Mouse (Mus musculus) hindbrain, embryonic 12.5 days (tissue): Measurements from ENCODE around the gene Gm49721. TPM values are rescaled to one million over a fixed set of nuclear protein-coding genes. Genes with fewer than 3 reads are reported as not detected.
A peak's percentile ranks its signal among the peaks of the same experiment; 100 is the strongest.
"Not testable (repeated sequence)": the region's sequence is repeated elsewhere in the genome, so short reads cannot be mapped to it uniquely, and the experiment has no call there.

ENCODE experiments used
- ATAC-seq: fragments of 200-750 bp; cut with Nextera tagmentation; 2 replicates; pipeline ENCODE4 v1.8.0; 2017; ENCODE audit warnings: moderate TSS enrichment; ENCODE audit not compliant: low FRiP score
- H3K27ac ChIP-seq: fragments of 300-500 bp; sonication (generic); 2 replicates; pipeline ENCODE4 v1.5.1; 2016; ENCODE audit warnings: mild to moderate bottlenecking
- H3K27me3 ChIP-seq: fragments of 300-500 bp; sonication (generic); 2 replicates; pipeline ENCODE4 v1.6.1; 2016; ENCODE audit warnings: mild to moderate bottlenecking
- H3K36me3 ChIP-seq: fragments of 300-500 bp; sonication (generic); 2 replicates; pipeline ENCODE4 v1.6.1; 2016; ENCODE audit warnings: mild to moderate bottlenecking
- H3K4me1 ChIP-seq: fragments of 300-500 bp; sonication (generic); 2 replicates; pipeline ENCODE4 v1.6.1; 2016
- H3K4me2 ChIP-seq: fragments of 300-500 bp; sonication (generic); replicated peaks from 2 replicates; pipeline ENCODE4 v1.6.1; 2016; ENCODE audit warnings: mild to moderate bottlenecking
- H3K4me3 ChIP-seq: fragments of 300-500 bp; sonication (generic); 2 replicates; pipeline ENCODE4 v1.5.1; 2016; ENCODE audit warnings: mild to moderate bottlenecking
- H3K9ac ChIP-seq: fragments of 300-500 bp; sonication (generic); 2 replicates; pipeline ENCODE4 v1.6.1; 2016; ENCODE audit warnings: mild to moderate bottlenecking, moderate library complexity
- H3K9me3 ChIP-seq: fragments of 300-500 bp; sonication (generic); replicated peaks from 2 replicates; pipeline ENCODE4 v1.6.1; 2016; ENCODE audit warnings: mild to moderate bottlenecking
- WGBS: fragments of 180-500 bp; shearing (Covaris S2); methylation state at CpG from one replicate; pipeline ENCODE4 v1.1.7; 2016; 5-methylcytosine and 5-hydroxymethylcytosine counted together
- polyA plus RNA-seq: library from polyadenylated mRNA; unstranded; fragments of >200 nt; fragmentation: Nextera tagmentation; extraction: Ambion mirVana; gene quantifications from 2 replicates; pipeline ENCODE4 v1.2.1, GENCODE M21; 2016

Gene Gm49721
- polyA plus RNA-seq, 1 experiment from 2014 or later, result 0.84 TPM

DNA sequence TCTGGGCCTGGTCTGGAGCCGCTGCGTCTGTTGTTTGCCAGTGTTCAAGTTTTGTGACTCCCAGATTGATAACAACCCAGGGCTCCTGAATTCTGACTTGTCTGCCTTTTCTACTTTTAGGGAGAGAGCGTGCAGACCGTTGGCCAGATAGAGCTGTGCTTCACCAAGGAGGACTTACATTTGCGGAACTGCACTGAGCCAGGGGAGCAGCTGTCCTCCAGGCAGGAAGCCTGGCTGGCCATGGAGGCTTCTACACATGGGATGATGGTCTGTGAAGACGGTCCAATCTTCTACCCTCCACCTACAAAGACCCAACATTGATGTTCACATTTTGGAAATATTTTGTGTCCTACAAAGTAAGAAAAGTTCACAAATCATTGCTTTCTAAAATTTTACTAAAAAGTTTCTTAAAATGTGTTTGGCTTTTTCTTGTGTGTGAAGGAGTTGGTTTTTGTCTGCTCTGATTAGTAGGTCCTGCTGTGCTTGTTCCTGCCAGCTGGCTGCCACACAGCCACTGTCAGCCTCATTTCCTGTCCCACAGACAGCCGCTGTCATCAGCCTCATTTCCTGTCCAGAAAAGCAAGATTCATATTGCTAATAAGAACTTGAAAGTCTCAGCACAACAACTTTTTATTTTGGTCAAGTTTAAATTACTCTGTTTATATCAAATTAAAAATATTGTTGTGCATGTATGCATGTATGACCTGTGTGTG, 19.2 kb downstream of the Gm49721 start:
- 83% methylated on average over 1 of the region's 7 CpGs for WGBS
- not testable (repeated sequence) for H3K36me3 ChIP-seq, H3K9me3 ChIP-seq, H3K4me3 ChIP-seq, H3K4me2 ChIP-seq, ATAC-seq, H3K27me3 ChIP-seq, H3K4me1 ChIP-seq, H3K9ac ChIP-seq, H3K27ac ChIP-seq

DNA sequence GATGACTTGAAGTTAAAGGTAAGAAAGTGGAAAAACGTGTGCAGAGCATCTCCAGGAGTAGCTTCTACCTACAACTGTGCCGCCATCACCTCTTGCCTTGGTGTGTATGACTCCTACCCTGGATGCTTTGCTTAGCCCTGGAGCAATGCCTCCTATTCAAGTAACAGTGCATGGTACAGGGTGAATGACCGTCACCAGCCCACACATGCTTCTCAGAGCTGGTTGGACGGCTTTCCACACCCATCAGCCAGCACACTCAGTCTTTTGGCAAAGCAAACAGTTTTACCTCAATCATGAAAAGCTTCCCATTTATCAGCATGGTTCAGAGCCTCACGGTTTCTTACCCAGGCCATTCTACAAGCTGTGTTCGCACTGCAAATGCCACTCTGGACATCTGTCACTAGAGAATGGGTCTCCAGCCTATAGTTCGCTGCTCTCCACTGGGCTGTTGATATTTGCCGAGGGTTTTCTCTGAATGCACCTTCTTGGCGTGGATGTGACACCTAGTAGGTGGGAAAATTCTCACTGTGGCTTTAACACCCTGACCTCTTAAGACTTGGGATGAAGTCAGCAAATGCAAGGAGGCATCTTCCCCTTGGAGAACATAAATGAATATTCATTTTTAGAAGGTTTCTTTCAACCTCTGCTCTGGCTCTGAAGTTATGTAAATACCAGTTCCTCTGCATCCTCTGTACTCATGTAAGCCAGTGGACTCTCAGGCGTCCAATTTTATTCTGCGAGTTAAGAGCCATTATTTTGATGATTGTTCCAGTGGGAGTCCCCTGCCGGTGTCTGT, 23.3 kb downstream of the Gm49721 start:
- not testable (repeated sequence) for H3K9ac ChIP-seq, H3K27ac ChIP-seq, H3K4me2 ChIP-seq, H3K9me3 ChIP-seq, H3K27me3 ChIP-seq, H3K4me3 ChIP-seq, H3K36me3 ChIP-seq, ATAC-seq, H3K4me1 ChIP-seq
- WGBS, result 85% methylated on average over 8 of the region's 12 CpGs

DNA sequence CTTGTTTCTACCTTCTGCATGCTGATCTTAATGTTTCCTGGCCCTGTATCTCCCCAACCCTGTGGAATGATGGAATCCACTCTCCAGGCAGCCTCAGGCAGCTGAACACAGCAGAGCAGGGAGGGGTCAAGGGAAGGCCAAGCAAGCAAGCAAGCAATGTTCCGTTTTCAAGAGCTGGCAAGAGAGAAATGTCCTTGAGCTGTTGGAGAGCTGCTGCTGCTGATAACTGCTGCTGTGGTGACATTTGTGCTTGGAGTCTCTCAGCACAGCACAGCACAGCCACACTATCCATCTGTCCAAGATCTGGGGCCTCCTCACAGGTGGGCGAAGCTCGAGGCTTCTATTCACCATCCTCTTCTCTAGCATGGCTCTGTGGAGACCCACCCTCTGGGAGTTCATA, 24.7 kb downstream of the Gm49721 start:
- not testable (repeated sequence) for H3K27ac ChIP-seq, H3K9me3 ChIP-seq, H3K4me3 ChIP-seq, H3K36me3 ChIP-seq, ATAC-seq, H3K27me3 ChIP-seq, H3K9ac ChIP-seq, H3K4me1 ChIP-seq, H3K4me2 ChIP-seq
- no CpG with 5 or more reads among the region's 3 CpGs for WGBS

DNA sequence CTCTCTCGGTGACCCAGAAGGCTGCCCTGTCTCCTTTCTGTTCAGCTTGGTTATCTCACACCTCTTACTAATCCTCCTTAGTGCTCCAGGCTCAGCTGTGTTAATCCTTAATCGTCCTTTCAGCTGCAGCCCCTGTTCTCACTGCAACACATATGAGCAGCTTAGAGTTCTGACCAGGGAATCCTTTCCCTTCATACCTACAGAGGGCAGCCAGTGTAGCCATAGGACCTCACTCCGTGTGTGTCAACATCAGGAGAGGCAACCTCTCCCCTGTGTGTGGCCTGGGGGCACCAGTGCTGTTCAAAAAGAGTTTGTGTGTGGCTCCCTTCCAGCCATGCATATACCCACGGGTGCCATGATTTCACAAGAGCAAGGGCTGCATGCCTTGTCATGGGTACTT, 26.9 kb downstream of the Gm49721 start:
- not testable (repeated sequence) for H3K4me2 ChIP-seq, H3K9ac ChIP-seq, H3K4me3 ChIP-seq, H3K9me3 ChIP-seq, H3K4me1 ChIP-seq, H3K27ac ChIP-seq, ATAC-seq, H3K36me3 ChIP-seq, H3K27me3 ChIP-seq
- WGBS, result 72% methylated on average over 3 of the region's 4 CpGs

DNA sequence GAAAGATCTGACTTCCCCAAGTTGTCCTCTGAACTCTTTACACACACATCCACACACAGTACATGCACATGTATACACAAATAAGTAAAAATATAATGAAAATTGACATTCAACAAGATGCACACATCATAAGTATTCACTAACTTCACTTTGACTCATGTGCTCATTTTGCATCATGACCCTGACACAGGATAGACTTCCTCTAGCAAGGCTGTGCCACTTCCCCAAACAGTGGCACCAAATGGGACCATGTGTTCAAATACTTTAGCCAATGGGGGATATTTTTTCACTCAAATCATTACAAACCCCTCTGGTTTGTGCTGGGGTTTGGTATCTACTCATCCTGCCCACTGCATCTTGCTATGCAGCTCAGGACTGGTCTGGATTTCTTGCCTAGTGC, 30.2 kb downstream of the Gm49721 start:
- not testable (repeated sequence) for H3K27me3 ChIP-seq, ATAC-seq, H3K4me3 ChIP-seq, H3K9ac ChIP-seq, H3K27ac ChIP-seq, H3K9me3 ChIP-seq, H3K4me2 ChIP-seq, H3K36me3 ChIP-seq, H3K4me1 ChIP-seq

DNA sequence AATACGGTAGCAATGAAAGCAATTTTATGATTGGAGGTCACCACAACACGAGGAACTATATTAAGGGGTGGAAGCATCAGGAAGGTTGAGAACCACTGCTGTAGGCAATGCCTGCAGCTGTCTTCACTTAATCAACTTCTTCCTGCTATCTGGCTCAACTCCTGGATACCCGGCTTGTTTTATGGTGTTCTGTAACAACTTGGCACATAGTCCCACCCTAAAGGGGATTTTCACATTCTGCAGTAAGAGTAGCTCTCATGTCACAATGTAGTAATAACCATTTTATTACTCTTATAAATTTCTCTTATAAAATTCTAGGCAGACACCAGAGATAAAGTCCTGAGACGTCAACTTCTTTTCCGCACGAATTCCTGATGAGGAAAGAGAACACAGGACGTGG, 30.7 kb downstream of the Gm49721 start:
- H3K4me1 ChIP-seq, ATAC-seq, H3K4me3 ChIP-seq, H3K27me3 ChIP-seq, H3K4me2 ChIP-seq, H3K9ac ChIP-seq, H3K27ac ChIP-seq, H3K36me3 ChIP-seq, H3K9me3 ChIP-seq: not testable (repeated sequence)
- WGBS, result no CpG with 5 or more reads among the region's 7 CpGs

DNA sequence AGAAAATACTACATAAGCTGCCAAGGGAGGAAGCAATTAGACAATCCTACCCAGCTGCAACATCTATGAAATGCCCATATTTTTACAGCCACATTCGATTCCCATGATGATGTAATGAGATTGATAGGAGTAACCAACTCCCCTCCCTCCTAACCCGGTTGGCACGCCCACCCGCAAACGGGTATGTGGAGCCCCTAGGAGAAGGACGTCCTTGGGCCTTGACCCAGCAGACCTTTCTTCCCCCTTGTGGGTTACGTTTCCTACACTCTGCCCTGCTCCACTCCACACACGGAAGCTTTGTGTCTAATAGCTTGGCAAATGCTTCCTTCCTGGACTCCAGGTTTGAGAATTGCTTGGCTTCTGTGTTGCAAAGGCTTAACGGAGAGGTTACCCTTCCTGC, 31.2 kb downstream of the Gm49721 start:
- H3K4me1 ChIP-seq, ATAC-seq, H3K27ac ChIP-seq, H3K4me3 ChIP-seq, H3K27me3 ChIP-seq, H3K9ac ChIP-seq, H3K36me3 ChIP-seq, H3K4me2 ChIP-seq, H3K9me3 ChIP-seq: not testable (repeated sequence)
- 79% methylated on average over 4 of the region's 9 CpGs for WGBS

DNA sequence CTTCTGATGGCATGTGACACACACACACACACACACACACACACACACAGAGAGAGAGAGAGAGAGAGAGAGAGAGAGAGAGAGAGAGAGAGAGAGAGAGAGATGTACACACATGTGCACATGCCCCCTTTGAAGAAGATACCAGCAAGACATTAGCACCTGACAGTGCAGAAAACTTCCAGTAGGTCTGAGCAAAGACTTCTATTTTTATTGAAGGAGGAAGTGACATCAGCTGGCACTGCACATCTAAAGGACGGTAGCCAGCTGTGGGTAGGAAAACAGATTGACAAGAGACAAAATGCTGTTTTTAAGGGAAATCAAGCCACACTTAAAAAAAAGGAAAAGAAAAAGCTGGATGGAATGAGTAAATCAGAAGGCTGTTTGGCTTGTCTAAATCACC, 35.5 kb downstream of the Gm49721 start:
- H3K4me3 ChIP-seq, H3K9ac ChIP-seq, H3K4me1 ChIP-seq, H3K4me2 ChIP-seq, H3K9me3 ChIP-seq, H3K36me3 ChIP-seq, H3K27me3 ChIP-seq, H3K27ac ChIP-seq, ATAC-seq: not testable (repeated sequence)
- WGBS, result no CpG with 5 or more reads among the region's 1 CpGs

DNA sequence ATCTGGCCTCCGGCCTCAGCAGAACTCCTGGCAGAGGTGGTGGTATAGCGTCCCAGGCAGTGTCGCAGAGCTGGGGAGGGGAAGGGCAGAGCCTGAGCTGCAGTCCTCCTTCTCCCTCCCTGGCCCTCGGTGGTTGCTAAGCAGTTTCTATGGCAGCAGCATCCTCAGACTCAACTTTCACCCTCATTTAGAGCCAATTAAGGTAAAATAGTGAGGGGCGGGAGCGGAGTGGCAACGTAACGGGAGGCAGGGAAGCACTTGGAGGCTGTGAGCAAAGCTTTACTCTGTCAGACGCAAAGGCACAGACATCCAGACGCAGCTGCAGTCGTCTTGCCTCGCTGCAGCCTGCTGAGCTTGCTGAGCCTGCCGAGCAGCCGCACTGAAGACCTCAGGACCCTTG, 46.6 kb downstream of the Gm49721 start, which contains the start of gene Gm1604a:
Gene Gm1604a, plus strand, starts transcription at position 312 of the 400 bp plus-strand sequence.
- H3K27ac ChIP-seq, H3K4me1 ChIP-seq, H3K9ac ChIP-seq, H3K4me3 ChIP-seq, H3K9me3 ChIP-seq, H3K27me3 ChIP-seq, H3K36me3 ChIP-seq: not testable (repeated sequence)
- ATAC-seq, result peak; percentile 85
- peak within 1 kb of the TSS; percentile 25; the same call in 1 of the 2 replicates for H3K4me2 ChIP-seq
- 7% methylated on average over 5 of the region's 14 CpGs for WGBS

DNA sequence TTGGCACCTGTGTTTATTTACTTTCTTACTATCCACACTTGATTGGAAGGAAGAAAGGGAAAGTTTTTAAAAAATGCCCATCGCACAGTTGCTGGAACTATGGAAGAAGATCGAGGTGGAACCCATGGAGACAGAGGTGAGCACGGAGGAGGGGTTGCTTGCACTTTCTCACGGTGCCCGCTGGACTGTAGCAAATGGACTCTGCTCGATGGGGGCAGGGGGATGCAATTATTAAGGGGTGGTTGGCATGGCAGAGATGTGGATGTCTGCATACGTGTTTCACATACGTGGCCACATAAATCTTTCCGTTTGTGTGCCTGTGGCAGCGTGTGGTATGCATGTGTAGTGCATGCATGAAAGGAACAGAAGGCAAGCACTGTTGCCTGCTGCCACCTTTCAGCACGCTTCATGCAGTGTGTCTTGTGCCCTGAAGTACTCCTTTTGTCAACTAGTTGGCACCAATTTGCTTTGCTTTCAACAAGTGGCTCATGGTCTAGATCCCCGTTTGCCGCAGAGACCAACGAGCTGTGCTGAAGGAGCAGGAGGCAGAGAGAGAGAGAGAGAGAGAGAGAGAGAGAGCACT, 47.2 kb downstream of the Gm49721 start:
- WGBS, result 58% methylated on average over 3 of the region's 14 CpGs
- H3K27me3 ChIP-seq, H3K4me2 ChIP-seq, H3K9ac ChIP-seq, H3K36me3 ChIP-seq, H3K9me3 ChIP-seq, H3K4me1 ChIP-seq, H3K27ac ChIP-seq, H3K4me3 ChIP-seq: not testable (repeated sequence)
- ATAC-seq, result peak; percentile 46

DNA sequence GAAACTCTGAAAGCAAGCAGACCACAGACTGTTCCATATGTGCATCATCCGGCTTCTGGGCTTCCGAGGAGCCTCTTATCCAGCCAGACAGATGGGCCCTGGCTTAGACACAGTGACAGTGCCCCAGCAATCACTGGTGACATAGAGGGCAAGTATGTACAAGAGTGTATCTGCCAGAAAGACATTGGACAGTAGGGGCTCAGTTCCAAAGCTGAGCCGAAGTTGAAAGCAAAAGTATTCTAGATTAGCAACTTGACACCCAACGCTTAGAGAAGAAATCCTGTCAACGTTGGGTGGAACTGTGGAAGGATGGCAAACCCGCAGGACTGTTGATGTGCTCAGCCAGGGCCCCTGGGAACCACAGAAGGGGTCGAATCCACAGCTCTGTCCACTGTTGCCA, 51.5 kb downstream of the Gm49721 start:
- not testable (repeated sequence) for H3K36me3 ChIP-seq, H3K27ac ChIP-seq, H3K4me2 ChIP-seq, H3K9ac ChIP-seq, H3K4me1 ChIP-seq, H3K9me3 ChIP-seq, H3K4me3 ChIP-seq, H3K27me3 ChIP-seq, ATAC-seq
- WGBS, result 67% methylated on average over 5 of the region's 7 CpGs

DNA sequence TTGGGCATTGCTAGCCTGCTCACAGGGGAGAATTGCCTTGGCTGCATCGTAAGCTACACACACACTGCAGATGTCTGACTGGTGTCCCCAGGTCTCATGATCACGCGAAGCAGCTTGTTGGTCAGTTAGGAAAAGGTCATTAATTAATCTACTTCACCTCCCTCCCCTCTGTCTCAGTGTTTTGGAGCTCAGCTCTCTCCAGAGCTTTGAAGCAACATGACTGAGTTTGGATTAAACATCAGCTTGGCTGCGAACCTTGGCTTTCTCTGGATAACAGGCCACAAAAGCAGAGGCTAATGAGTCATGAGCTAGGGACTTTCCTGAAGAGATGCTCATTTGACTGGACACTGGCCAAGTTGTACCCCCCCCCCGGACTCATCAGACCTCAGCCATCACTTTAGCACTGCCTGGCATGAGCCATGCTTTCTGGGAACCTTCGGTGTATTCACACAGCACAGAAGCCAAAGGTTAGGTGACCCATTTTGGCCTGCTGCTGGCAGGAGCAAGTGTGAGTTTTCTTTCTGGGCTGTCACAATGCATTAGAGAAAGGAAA, 52.0 kb downstream of the Gm49721 start:
- H3K4me2 ChIP-seq, ATAC-seq, H3K9ac ChIP-seq, H3K36me3 ChIP-seq, H3K4me1 ChIP-seq, H3K27me3 ChIP-seq, H3K4me3 ChIP-seq, H3K27ac ChIP-seq, H3K9me3 ChIP-seq: not testable (repeated sequence)
- 65% methylated on average over 3 of the region's 6 CpGs for WGBS
